Mouse (Mus musculus): ENCODE results near the gene Gja3. TPM values are rescaled to one million over a fixed set of nuclear protein-coding genes. Genes with fewer than 3 reads are reported as not detected.

Gene Gja3
- total and polyA plus RNA-seq, 3 experiments = not detected

- H3K79me2 ChIP-seq (ENCODE audit: control insufficient read depth, insufficient read depth, low read length, poor library complexity) = no peaks in the 10 kb centered on the region
- no peak overlapping the region for H3K27ac ChIP-seq (ENCODE audit: control insufficient read depth, low read depth, low read length)
- no peak overlapping the region for H3K9ac ChIP-seq (ENCODE audit: control insufficient read depth, low read depth, low read length, poor library complexity, severe bottlenecking)
- no peaks in the 10 kb centered on the region for H3K36me3 ChIP-seq (ENCODE audit: control insufficient read depth in 1 of 2, insufficient read depth in 2 of 2, low read length in 2 of 2)
- DNase-seq (ENCODE audit: low read depth, low spot score) = no peak
- no peaks in the 10 kb centered on the region for H3K9me3 ChIP-seq (replicated peaks; ENCODE audit: insufficient read depth, low read length)
- H3K4me1 ChIP-seq (ENCODE audit: control insufficient read depth in 1 of 2, insufficient read depth in 2 of 2, low read length in 2 of 2) = no peaks in the 10 kb centered on the region
- peaks cover 4 to 11% of the 10 kb centered on the region in 2 experiments; a peak in 3 of 4 replicates for H3K27me3 ChIP-seq (ENCODE audit: control insufficient read depth in 1 of 2, insufficient read depth in 2 of 2, low read length in 2 of 2)
- TF ChIP-seq RCOR1 (IDR thresholded peaks at IDR 0.05; ENCODE audit: low read depth, low read length) (no peak), JUND (IDR thresholded peaks at IDR 0.05; ENCODE audit: low read depth, low read length) (no peak), TCF12 (IDR thresholded peaks at IDR 0.05; ENCODE audit: low read depth, low read length) (no peak), POLR2AphosphoS5 (IDR thresholded peaks at IDR 0.05; ENCODE audit: borderline replicate concordance, low read depth, low read length) (no peak), GATA1 (IDR thresholded peaks at IDR 0.05; ENCODE audit: low read depth, low read length) (no peak), ZC3H11A (IDR thresholded peaks at IDR 0.05; ENCODE audit: low read depth, low read length) (no peak), NELFE (IDR thresholded peaks at IDR 0.05; ENCODE audit: low read depth, low read length) (no peak)
- H3K4me3 ChIP-seq (ENCODE audit: control insufficient read depth in 1 of 2, insufficient read depth in 1 of 2, low read depth in 2 of 2, low read length in 2 of 2) = no peak overlapping the region
These were observed 14.0 kb downstream of the Gja3 start for GRCm38 (mm10) chr14:57043863-57044262.

- Histone ChIP-seq H3K27me3 (ENCODE audit: control insufficient read depth in 1 of 2, insufficient read depth in 2 of 2, low read length in 2 of 2) (peaks cover 2 to 4% of the 10 kb centered on the region in 2 experiments; a peak in 3 of 4 replicates), H3K4me3 (ENCODE audit: control insufficient read depth in 1 of 2, insufficient read depth in 1 of 2, low read depth in 2 of 2, low read length in 2 of 2) (no peak overlapping the region), H3K9ac (ENCODE audit: control insufficient read depth, low read depth, low read length, poor library complexity, severe bottlenecking) (no peak overlapping the region), H3K9me3 (replicated peaks; ENCODE audit: insufficient read depth, low read length) (no peaks in the 10 kb centered on the region), H3K4me1 (ENCODE audit: control insufficient read depth in 1 of 2, insufficient read depth in 2 of 2, low read length in 2 of 2) (no peaks in the 10 kb centered on the region), H3K36me3 (ENCODE audit: control insufficient read depth in 1 of 2, insufficient read depth in 2 of 2, low read length in 2 of 2) (no peaks in the 10 kb centered on the region), H3K27ac (ENCODE audit: control insufficient read depth, low read depth, low read length) (no peak overlapping the region), H3K79me2 (ENCODE audit: control insufficient read depth, insufficient read depth, low read length, poor library complexity) (no peaks in the 10 kb centered on the region)
- no peak for DNase-seq (ENCODE audit: low read depth, low spot score)
- no peak for TF ChIP-seq NRF1 (IDR thresholded peaks at IDR 0.05; ENCODE audit: insufficient read depth, low read depth, low read length, poor library complexity, severe bottlenecking)
- TF ChIP-seq JUND (IDR thresholded peaks at IDR 0.05; ENCODE audit: low read depth, low read length) = no peak
- TF ChIP-seq TBP (IDR thresholded peaks at IDR 0.05; ENCODE audit: low read depth, low read length) = no peak
- no peak for TF ChIP-seq CHD2 (IDR thresholded peaks at IDR 0.05; ENCODE audit: low read length)
- no peak for TF ChIP-seq BHLHE40 (IDR thresholded peaks at IDR 0.05; ENCODE audit: borderline replicate concordance, low read depth, low read length)
- no peak for TF ChIP-seq EP300 (IDR thresholded peaks at IDR 0.05; ENCODE audit: low read depth in 1 of 2, low read length in 2 of 2)
- no peak for TF ChIP-seq ZC3H11A (IDR thresholded peaks at IDR 0.05; ENCODE audit: low read depth, low read length)
- TF ChIP-seq E2F4 (IDR thresholded peaks at IDR 0.05; ENCODE audit: borderline replicate concordance, low read depth, low read length) = no peak
- no peak for TF ChIP-seq MYB (IDR thresholded peaks at IDR 0.05; ENCODE audit: low read depth, low read length)
- no peak for TF ChIP-seq ETS1 (IDR thresholded peaks at IDR 0.05; ENCODE audit: low read depth, low read length)
- TF ChIP-seq SIN3A (IDR thresholded peaks at IDR 0.05; ENCODE audit: low read length) = no peak
- no peak for TF ChIP-seq SMC3 (IDR thresholded peaks at IDR 0.05; ENCODE audit: low read depth, low read length)
- no peak for TF ChIP-seq NELFE (IDR thresholded peaks at IDR 0.05; ENCODE audit: low read depth, low read length)
- no peak for TF ChIP-seq GABPA (IDR thresholded peaks at IDR 0.05; ENCODE audit: low read depth, low read length)
- no peak for TF ChIP-seq RAD21 (IDR thresholded peaks at IDR 0.05; ENCODE audit: low read depth, low read length)
These were observed 16.5 kb downstream of the Gja3 start for GRCm38 (mm10) chr14:57041439-57041838.
